ENCODE assay signal across 15 mouse cellular contexts in genomic region chr10:22701485-22702315, GRCm38 (mm10). TPM values are rescaled to one million over a fixed set of nuclear protein-coding genes. Genes with fewer than 3 reads are reported as not detected.
DNase-seq lines count a peak whose midpoint lies in the region; ATAC-seq and TF ChIP-seq lines count a peak whose summit lies in the region.
"Had no signal": no experiment of that assay in that cellular context is flagged by ENCODE, and none has a peak within 500 bp of the region (broad histone marks: within the 10 kb centered on the region; RNA-seq: fewer than 3 reads in every experiment).

No protein-coding gene starts in this region.

- H3K36me3 ChIP-seq in kidney, postnatal 0 days (ENCODE audit: insufficient read depth, low read length) = peaks cover 20% of the 10 kb centered on the region
- H3K36me3 ChIP-seq in kidney, embryonic 14.5 days (ENCODE audit: control insufficient read depth, insufficient read depth, low read length) = peaks cover 27% of the 10 kb centered on the region
- peaks cover 22% of the 10 kb centered on the region; the same call in 1 of the 2 replicates for H3K36me3 ChIP-seq in liver, postnatal 0 days (replicated peaks; ENCODE audit: insufficient read depth, low read length)

- WGBS in kidney, postnatal 0 days = 48% methylated on average over 12 of the region's 12 CpGs
- WGBS in kidney, embryonic 14.5 days = 61% methylated on average over 12 of the region's 12 CpGs
- 81% methylated on average over 12 of the region's 12 CpGs for WGBS in liver, postnatal 0 days (ENCODE audit: insufficient replicate concordance)

- no peak overlapping the region for H3K4me3 ChIP-seq in kidney, postnatal 0 days (replicated peaks; ENCODE audit: low read depth, low read length)
- H3K4me3 ChIP-seq in kidney, embryonic 14.5 days (ENCODE audit: low read length) = no peak overlapping the region
- H3K4me3 ChIP-seq in liver, postnatal 0 days (ENCODE audit: low read depth, low read length) = no peak overlapping the region
- H3K4me3 ChIP-seq: heart, embryonic 12.5 days; hindbrain, embryonic 10.5 days had no signal

- no peak overlapping the region for H3K9ac ChIP-seq in kidney, postnatal 0 days (ENCODE audit: low read depth, low read length)
- H3K9ac ChIP-seq in kidney, embryonic 14.5 days (ENCODE audit: low read depth, low read length) = no peak overlapping the region
- no peak overlapping the region for H3K9ac ChIP-seq in liver, postnatal 0 days (replicated peaks)
- H3K9ac ChIP-seq: heart, embryonic 12.5 days; liver, embryonic 14.5 days had no signal

- no peak for ATAC-seq in kidney, postnatal 0 days (replicated peaks; ENCODE audit: low FRiP score, low read depth)
- no peak for ATAC-seq in kidney, embryonic 14.5 days (ENCODE audit: low FRiP score, low TSS enrichment)
- ATAC-seq in liver, postnatal 0 days = no peak

- H3K9me3 ChIP-seq in kidney, postnatal 0 days (replicated peaks; ENCODE audit: low read length) = no peaks in the 10 kb centered on the region
- H3K9me3 ChIP-seq in kidney, embryonic 14.5 days (ENCODE audit: control insufficient read depth, low read length) = no peaks in the 10 kb centered on the region
- no peaks in the 10 kb centered on the region for H3K9me3 ChIP-seq in liver, postnatal 0 days (ENCODE audit: low read length)
- H3K9me3 ChIP-seq: heart, embryonic 12.5 days; hindbrain, embryonic 10.5 days had no signal

- no peak overlapping the region for H3K4me2 ChIP-seq in kidney, postnatal 0 days (ENCODE audit: low read length)
- H3K4me2 ChIP-seq in kidney, embryonic 14.5 days (replicated peaks; ENCODE audit: low read depth, low read length) = no peak overlapping the region
- no peak overlapping the region for H3K4me2 ChIP-seq in liver, postnatal 0 days (ENCODE audit: low read depth, low read length)
- H3K4me2 ChIP-seq: heart, embryonic 12.5 days had no signal

- no peak for TF ChIP-seq CTCF in kidney, postnatal 0 days (IDR thresholded peaks at IDR 0.05; ENCODE audit: low read depth)
- TF ChIP-seq CTCF in liver, postnatal 0 days (IDR thresholded peaks at IDR 0.05; ENCODE audit: low read depth) = no peak

- no peak for TF ChIP-seq EP300 in liver, postnatal 0 days (IDR thresholded peaks at IDR 0.05; ENCODE audit: low read depth)

- H3K27ac ChIP-seq in kidney, postnatal 0 days = no peak overlapping the region
- H3K27ac ChIP-seq in kidney, embryonic 14.5 days (ENCODE audit: low read depth, low read length) = no peak overlapping the region
- H3K27ac ChIP-seq in liver, postnatal 0 days (ENCODE audit: low read depth) = no peak overlapping the region
- H3K27ac ChIP-seq: hindbrain, embryonic 10.5 days; liver, embryonic 14.5 days had no signal

- no peaks in the 10 kb centered on the region for H3K27me3 ChIP-seq in kidney, postnatal 0 days (ENCODE audit: insufficient read depth, low read length)
- H3K27me3 ChIP-seq in kidney, embryonic 14.5 days (ENCODE audit: control insufficient read depth, insufficient read depth, low read length) = no peaks in the 10 kb centered on the region
- no peaks in the 10 kb centered on the region for H3K27me3 ChIP-seq in liver, postnatal 0 days (ENCODE audit: insufficient read depth, low read length)
- H3K27me3 ChIP-seq: CH12.LX; heart, embryonic 12.5 days had no signal

- peaks cover 10% of the 10 kb centered on the region; the same call in 1 of the 2 replicates for H3K4me1 ChIP-seq in kidney, postnatal 0 days (replicated peaks; ENCODE audit: insufficient read depth, low read length)
- H3K4me1 ChIP-seq in kidney, embryonic 14.5 days (ENCODE audit: control insufficient read depth, insufficient read depth, low read length) = no peaks in the 10 kb centered on the region
- no peaks in the 10 kb centered on the region for H3K4me1 ChIP-seq in liver, postnatal 0 days (ENCODE audit: insufficient read depth)

- DNase-seq in kidney, postnatal 0 days (ENCODE audit: low spot score) = peak; percentile 59
- no peak for DNase-seq in kidney, adult 11 months
- DNase-seq in brain, adult 2 months (ENCODE audit: low read depth, low spot score) = peak; percentile 90
- DNase-seq in cerebellum, adult 8-10 months = peak; percentile 72
- DNase-seq in layer of hippocampus, postnatal 36 days = peak; percentile 28 to 33
- DNase-seq in spleen, adult 18-20 months = no peak
- DNase-seq in liver, postnatal 0 days = no peak
- DNase-seq: adrenal gland, adult 8-10 months; kidney, adult 18-20 months; thymus, adult 18-20 months had no signal

RNA-seq across cellular contexts. Expression of gene Tbpl1, which starts 30.0 kb away (rescaled TPM):
- polyA plus RNA-seq in kidney, postnatal 0 days (2015; fragmentation: Nextera tagmentation; extraction: Ambion mirVana) = 58.3 and 62.8 TPM in 2 replicates
- total RNA-seq in layer of hippocampus, postnatal 36 days (2021) = 10 to 100 TPM; 68.0 to 75.6 TPM
- polyA plus RNA-seq in kidney, embryonic 14.5 days (2014; fragmentation: Nextera tagmentation; extraction: Ambion mirVana) = 73.3 and 75.9 TPM in 2 replicates
- 17.4 and 19.4 TPM in 2 replicates for polyA plus RNA-seq in liver, postnatal 0 days (2015; fragmentation: Nextera tagmentation; extraction: Ambion mirVana)

RNA-seq across cellular contexts. Expression of gene Slc2a12, which starts 56.9 kb away (rescaled TPM):
- polyA plus RNA-seq in kidney, postnatal 0 days (2015; fragmentation: Nextera tagmentation; extraction: Ambion mirVana) = 2.8 and 3.0 TPM in 2 replicates
- total RNA-seq in layer of hippocampus, postnatal 36 days (2021) = 1 to 10 TPM; 4.0 to 4.2 TPM
- polyA plus RNA-seq in kidney, embryonic 14.5 days (2014; fragmentation: Nextera tagmentation; extraction: Ambion mirVana) = 0.97 and 2.2 TPM in 2 replicates
- polyA plus RNA-seq in liver, postnatal 0 days (2015; fragmentation: Nextera tagmentation; extraction: Ambion mirVana) = 0.04 TPM in 1 of 2 replicates, not detected in the other

Comparison
In these comparisons a context has a peak if more than half of its experiments do, and no peak if none do; other contexts are left out.
1. DNase-seq: peak in kidney, postnatal 0 days (single experiment), brain, adult 2 months (single experiment), cerebellum, adult 8-10 months (single experiment) and layer of hippocampus, postnatal 36 days (2 of 2); none in kidney, adult 11 months (single experiment), spleen, adult 18-20 months (0 of 2) and liver, postnatal 0 days (single experiment).